Mouse (Mus musculus) large intestine, adult 2 months (tissue): Measurements from ENCODE around the gene Cmah. TPM values are rescaled to one million over a fixed set of nuclear protein-coding genes. Genes with fewer than 3 reads are reported as not detected.
A peak's percentile ranks its signal among the peaks of the same experiment; 100 is the strongest.

Source experiments
- DNase-seq: peaks from one replicate; pipeline ENCODE4 v3.0.0-alpha.2; 2012; ENCODE audit warnings: low read depth, low spot score
- WGBS: fragments of 180-500 bp; shearing (Covaris S2); methylation state at CpG from one replicate; pipeline ENCODE4 v1.1.7; 2018; 5-methylcytosine and 5-hydroxymethylcytosine counted together
- polyA plus RNA-seq: library from polyadenylated mRNA; depleted of rRNA; stranded (reverse); fragments of >200 nt; gene quantifications from 2 replicates; pipeline ENCODE4 v1.2.3, GENCODE M21; 2012; rRNA removed

Cmah gene
- polyA plus RNA-seq: 1.1 and 2.8 TPM in 2 replicates

DNA sequence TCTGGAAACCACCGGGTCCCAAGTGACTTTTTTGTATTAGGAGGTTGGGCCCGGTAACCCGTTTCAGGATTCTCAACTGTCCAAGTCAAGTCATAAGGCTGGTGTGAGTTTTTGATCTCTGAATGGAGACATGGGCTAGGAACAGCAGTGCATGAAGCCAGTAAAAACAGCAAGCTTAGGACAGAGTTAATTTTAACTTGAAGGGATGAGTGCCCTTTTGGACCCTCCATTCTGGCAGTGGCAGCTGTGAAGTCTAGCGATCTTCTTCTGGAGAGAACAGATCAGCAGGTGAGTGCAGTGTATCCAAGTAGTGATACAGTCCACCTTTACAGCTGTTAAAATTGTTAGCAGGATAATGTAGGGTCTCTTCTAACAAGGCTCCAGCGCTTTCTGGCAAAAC lies at the start of gene Cmah:
TSS of gene Cmah (plus strand) at position 204 of the 400 bp plus-strand sequence.
- DNase-seq: no peak
- WGBS: 34% methylated on average over 5 of the region's 5 CpGs

DNA sequence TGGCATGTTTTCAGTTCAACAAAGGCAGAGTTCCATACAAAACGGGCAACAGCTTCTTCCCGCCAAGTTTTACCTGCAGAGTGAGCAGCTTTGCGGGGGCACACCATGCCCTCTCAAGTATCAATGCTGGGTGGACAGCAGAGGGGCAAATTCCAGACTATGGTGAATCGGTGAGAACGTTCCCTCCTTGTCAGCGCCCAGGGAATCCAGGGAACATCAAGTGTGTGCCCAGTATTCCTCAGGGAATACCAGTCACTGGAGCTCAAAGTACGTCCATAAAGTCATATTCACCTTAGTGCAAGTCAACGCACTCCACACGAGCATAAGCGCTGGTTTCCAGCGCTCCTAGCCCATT lies 47.8 kb upstream of the Cmah start:
- 34% methylated on average over 11 of the region's 11 CpGs for WGBS
- DNase-seq: no peak

DNA sequence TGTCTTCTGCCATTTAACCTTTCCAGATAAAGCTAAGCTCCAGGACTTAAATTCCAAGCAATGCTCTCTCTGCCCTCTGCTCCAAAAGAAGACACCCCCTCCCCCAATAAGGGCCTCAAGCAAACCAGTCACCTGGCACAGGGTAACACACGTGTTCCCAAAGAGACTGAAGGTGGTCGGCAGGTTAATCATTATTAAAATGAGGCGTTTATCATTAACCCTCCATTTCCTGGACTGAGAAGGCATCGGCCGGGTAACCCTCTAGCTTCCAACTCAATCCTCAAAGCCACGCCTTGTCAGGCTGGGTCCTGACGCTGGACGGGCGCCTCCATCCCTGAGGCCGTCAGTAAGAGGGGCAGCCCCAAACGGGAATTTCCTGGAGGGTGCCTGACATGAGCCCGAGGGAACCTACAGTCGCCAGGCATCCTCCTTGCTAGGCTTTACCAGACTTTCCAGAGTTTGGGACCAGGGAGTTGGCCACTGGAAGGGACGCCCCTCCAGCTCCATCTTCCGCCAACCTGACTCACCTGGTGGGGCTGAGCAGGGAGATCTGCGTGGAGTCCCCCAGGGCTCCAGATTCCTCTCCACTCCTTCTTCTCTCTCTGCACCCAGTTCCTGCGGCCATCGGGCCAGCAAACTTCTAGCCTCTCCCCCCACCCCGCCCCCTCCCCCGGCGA lies 47.3 kb upstream of the Cmah start:
- 5% methylated on average over 20 of the region's 21 CpGs for WGBS
- no peak for DNase-seq

DNA sequence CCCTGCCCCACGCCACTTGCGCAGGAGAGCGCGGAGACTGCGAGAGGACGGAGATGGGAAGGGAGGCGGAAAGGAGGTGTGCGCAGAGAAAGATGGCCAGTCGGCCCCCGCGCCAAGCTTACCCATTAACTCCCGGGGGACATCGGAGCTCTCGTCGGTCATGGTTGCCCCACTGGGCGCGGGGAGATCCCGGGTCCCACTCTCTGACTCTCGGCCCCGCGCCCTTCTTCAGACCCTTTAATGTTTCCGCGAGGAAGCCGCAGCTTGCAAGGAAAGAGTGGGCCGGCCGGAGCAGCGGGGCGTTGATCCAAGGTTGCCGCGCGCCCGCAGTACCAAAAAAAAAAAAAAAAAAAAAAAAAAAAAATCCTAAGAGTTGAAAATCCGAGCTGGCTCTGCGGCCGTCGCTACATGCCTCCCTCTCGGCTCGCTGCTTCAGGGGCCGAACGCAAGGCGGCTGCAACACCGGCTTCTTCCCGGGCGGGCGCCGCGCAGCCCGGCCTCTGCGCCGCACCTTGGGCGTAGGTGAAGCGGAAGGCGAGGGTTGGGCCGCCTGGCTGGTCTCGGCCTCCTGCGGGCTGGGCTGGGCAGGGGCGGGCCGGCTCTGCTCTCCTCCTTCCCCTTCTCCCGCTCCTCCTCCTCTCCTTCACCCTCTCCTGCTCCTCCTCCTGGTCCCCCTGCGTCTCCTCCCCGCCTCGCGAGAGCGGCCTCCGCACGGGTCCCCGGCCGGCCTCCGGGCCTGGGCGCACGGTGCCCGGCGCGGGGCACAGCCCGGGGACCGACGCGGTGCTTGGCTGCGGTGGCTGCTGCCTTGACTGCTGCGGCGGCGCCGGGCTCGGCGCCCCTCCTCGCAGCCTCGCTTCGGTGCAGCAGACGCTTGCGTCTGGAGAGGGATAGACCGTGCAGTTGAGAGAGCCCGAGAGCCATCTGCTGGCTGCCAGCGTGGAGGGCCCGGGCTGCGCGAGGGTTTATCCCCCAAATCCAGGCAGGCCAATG lies 46.5 kb upstream of the Cmah start, which contains the start of gene Carmil1:
TSS of gene Carmil1 (minus strand) at position 357 of the 993 bp plus-strand sequence.
- under 1% methylated on average over 95 of the region's 96 CpGs for WGBS
- no peak for DNase-seq

DNA sequence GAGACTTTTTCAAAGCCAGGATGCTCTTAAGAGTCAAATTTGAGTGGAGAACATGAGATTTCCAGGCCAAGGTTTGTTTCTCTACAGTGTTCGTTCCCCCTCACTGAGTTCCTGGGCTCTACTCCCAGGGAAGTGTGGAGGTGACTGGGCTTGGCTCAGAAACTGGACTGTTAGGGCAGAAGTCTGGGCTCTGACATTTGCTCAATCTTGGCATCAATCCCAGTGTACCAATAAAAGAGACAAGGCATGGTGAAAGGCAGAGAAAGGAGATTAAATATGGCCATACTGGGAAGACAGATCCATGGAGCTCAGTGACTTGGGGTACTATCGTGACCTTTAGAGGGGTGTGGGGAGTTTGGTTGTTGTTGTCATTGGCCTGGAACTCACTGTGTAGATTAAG lies 39.8 kb upstream of the Cmah start:
- no peak for DNase-seq
- 31% methylated on average over 2 of the region's 2 CpGs for WGBS

DNA sequence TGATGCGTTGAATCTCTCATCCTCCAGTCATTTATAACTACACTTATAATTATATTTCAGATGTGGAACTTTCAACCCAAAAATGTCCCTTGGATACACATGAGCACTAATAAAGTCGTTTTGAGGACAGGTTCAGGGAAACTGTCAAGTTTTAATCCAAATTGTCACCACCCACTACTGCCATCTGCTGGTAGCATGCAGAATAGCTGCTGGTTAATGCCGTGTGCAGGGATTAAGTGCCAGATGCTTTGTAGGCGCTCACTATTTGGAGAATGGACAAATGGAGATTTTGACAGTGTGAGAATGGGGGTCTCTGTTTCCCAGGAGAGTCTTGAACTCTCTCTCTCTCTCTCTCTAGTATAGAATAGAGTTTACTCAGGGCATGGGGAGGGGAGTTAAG lies 30.0 kb upstream of the Cmah start:
- WGBS: 15% methylated on average over 4 of the region's 4 CpGs
- no peak for DNase-seq

DNA sequence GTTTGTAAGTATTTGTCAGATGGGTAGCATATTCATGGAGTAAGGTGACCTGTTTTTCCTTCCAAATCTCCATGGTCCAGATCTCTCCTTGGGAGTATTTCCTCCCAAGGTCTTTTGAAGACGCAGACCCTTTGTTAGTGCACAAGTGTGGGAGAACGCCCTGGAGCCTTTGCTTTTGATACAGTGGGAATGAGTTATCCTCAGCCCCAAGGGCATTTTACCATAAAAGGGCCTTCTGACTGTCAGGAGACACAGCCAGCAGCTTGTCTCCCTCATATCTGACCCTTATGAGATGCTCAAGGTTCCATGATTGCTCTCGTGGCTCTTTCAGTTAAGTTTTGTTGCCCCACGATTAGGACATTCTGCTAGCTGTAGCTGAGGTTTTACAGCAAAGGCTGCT lies 21.7 kb upstream of the Cmah start:
- no peak for DNase-seq
- WGBS: 77% methylated on average over 4 of the region's 4 CpGs

DNA sequence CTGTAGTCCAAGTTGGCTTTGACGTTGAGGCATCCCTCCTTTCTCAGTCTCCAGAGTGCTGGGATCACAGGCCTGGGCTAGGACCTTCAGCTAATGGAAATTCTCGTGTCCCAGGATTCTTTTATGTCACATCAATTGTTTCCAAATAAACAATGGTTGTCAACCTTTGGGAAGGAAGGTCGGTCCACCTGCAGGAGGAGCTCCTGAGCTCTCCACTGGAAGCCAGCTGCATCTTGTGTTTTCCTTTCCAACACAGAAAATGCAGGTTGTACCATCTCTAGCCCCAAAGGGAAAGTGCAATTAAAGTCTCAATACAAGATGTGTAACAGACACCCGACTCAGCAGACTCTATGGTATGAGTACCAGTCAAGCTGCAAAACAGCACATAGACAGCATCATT lies 21.0 kb upstream of the Cmah start:
- WGBS: 43% methylated on average over 4 of the region's 4 CpGs
- no peak for DNase-seq

DNA sequence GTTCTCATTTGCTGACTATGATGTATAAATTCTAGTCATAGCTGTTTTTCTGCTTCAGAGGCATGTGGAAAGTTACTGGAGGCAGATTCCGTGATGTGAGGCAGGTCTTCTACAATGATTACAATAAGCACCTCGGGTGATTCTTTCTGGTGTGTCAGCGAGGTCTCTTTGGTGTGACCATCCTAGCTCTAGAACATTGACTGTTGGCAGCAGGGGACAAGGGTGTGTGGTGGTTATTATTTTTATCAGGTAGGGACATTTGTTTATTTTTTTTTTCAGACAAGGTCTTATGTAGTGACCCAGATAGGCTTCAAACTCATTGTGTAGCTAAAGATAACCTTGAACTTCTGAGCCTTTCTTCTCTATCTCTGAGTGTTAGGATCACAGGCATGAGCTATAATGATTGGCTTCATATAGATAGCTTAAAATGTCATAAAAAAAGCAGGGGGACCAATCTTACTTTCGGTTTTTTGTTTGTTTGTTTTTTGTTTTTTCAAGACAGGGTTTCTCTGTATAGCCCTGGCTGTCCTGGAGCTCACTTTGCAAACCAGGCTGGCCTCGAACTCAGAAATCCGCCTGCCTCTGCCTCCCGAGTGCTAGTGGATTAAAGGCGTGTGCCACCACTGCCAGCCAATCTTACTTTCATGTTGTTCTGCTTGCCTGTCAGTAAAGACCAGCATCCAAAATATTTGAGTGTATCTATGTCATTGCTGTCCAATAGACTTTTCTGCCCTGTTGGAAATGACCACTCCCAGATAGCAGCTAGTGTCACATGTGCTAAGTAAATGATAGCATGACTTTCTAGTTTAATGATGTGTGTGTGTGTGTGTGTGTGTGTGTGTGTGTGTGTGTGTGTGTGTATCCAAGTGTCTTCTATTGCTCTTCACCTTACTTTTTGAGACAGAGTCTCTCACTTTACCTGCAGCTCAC lies 15.9 kb upstream of the Cmah start:
- WGBS: 84% methylated on average over 8 of the region's 8 CpGs
- DNase-seq: no peak

DNA sequence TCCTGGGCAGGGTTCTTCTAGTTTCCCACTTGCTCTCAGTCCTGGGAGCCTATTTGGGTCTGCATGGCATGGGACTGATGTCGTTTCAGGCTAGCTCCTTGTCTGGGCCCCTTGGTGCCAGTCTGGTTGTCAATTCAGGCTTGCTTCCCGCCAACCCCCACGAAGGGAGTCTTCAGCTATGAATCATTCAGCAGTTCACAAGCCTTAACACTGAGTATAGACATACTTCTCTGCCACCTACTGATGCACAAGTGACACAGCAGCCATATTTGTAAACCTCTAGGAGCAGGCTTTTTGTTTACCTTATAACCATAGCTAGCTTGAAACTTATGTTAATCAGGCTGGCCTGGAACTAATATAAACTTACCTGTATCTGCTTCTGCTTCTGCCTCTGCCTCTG lies 10.6 kb upstream of the Cmah start:
- WGBS: 63% methylated on average over 3 of the region's 3 CpGs
- no peak for DNase-seq

DNA sequence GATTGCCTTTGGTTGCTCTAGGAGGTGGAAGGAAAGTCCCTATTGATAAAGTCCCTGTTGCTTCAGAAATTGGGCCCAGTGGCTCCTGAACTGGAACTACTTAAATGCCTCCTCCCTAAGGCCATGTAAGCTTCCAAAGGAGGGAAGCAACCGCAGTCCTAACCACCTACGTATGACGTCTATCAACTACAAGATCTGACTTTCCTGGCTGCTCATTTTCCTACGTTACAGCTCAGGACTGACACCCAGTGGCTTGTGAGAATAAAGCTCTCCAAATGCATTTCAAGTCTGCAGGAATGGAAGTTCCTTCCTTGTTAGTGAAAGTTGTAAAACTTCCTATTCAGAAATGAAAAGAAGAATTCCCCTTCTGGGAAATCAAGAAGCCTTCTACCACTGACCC lies 8.6 kb upstream of the Cmah start:
- peak; percentile 40 for DNase-seq
- 5% methylated on average over 4 of the region's 4 CpGs for WGBS

DNA sequence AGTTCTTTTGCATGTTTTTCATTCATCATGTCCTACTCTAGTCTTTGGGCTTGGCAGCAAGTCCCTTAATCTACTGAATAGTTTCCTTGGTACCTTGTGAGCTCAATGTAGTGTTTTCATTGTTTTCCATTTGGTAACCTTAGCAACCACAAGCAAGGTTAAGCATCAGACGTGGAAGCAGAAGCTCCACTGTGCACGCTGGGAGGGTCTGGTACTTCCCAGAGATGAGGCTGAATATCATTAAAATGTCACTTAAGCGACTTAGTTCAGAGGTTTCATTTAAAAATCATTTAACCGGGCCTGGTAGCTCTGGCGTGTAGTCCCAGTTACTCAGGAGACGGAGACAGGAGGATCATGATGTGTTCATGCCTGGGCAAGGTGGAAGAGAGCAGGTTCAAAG lies 5.9 kb upstream of the Cmah start:
- 74% methylated on average over 6 of the region's 6 CpGs for WGBS
- DNase-seq: no peak

DNA sequence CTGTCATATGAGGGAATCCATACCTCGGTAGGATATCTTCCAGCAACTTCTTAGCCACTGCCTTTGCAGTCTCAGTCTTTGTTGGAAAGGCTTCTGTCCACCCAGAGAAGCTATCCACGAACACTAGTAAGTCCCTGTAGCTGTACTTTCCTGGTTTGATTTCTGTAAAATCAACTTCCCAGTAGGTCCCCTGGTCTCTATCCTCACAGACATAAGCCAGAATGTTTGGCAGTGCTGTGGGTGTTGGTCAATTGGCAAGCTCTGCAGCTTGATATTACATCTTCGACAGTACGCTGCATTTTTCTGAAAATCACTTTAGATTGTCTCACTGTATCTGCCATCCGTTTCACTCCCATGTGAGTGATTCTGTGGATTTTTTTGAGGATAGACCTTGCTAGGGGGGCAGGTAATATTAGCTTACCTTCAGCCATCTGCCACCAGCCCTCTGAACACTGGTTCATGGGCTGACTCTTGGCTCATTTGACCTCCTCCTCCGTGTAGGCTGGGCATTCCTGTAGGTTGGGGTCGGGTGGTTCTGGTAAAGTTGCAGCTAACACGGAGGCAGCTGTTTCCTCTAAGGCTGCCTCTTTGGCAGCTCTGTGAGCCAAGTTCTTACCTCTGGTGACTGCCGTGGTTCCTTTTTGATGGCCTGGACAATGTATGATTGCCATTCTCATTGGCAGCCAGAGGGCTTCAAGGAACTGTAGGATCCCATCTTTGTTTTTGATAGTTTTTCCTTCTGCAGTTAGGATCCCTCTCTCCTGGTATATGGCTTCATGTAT lies 1.0 kb downstream of the Cmah start:
- 77% methylated on average over 9 of the region's 9 CpGs for WGBS
- DNase-seq: no peak

DNA sequence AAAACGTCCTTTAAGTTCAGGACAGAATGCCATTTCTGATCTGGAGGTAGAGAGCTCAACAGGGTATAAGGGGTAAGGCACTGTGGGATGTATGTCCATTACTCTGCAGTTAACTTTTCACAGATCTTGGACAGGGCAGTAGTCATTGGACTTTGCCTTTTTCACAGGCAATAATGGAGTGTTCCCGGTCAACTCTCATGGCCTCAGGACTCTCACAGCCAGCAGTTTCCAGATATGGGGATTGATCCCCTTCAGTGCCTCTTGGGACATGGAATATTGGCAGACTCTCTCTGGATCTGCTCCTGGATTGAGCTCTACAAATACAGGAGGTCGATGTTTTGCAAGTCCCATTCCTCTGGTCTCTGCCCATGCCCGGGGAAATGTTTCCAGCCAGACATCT lies 2.9 kb downstream of the Cmah start:
- WGBS: 66% methylated on average over 4 of the region's 4 CpGs
- no peak for DNase-seq

DNA sequence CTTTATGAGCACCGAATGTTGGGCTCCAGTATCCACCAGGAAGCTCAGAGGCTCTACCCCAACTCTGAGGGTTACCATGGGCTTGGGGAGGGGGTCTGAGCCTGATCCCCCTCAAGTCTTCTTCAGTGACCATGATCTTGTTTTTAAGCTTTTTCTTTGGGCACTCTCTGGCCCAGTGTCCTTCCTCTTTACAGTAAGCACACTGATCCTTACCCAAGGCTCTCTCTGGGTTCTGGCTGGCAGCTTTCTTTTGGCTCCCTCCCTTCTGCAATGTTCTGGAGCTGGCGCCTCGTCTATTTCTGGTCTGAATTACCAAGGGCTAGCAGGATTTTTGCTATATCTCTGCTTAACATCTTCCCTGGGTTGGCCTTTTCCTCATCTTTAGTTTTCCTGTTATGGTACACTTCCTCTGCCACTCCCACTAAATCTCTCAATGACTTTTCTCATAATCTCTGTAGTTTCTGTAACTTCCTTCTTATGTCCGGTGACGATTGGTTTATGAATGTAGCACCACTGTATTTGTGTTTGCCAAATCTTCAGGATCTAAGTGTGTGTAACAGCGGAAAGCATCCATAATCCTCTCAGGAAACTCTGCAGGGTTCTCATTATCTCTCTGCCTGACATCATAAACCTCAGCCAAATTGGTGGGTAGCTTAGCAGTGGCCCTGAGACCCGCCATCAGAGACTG lies 3.8 kb downstream of the Cmah start:
- 72% methylated on average over 7 of the region's 7 CpGs for WGBS
- DNase-seq: no peak

DNA sequence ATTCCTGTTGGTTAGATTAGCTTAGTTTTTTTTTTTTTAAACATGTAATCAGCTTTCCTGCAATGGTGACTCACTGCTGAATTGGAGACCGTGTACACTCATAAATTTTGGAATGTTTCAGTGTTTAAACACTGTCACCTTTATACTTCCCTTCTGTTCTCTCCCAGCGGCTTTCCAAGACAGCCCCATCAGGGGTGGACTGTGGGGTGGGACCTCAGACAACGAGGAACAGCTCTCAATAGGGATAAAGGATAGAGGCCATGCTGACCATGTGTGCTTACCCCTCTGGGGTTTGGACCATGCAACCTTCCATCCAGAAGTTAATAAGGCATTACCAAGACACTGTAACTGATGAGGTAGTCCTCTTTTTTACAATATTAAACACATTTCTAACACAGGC lies 5.3 kb downstream of the Cmah start:
- DNase-seq: no peak
- WGBS: 8% methylated on average over 3 of the region's 3 CpGs

DNA sequence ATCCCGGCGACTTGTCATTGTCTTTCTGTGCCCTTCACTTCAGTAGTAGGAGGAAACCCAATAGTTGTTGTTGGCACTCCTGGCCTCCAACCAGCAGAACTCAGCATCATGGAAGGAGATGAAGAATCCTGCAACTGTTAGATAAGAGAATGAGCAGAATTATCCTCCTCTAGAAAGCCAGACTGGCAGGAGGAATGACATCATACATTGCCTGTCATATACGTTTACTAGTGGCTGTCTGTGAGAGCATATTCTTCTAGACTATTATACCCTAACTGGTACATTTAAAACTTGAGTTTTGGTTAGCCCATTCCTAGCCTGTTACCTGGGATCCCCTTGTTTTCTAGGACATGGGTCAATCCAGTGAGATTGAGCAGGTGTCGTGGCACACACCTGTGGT lies 9.6 kb downstream of the Cmah start:
- 77% methylated on average over 4 of the region's 4 CpGs for WGBS
- no peak for DNase-seq

DNA sequence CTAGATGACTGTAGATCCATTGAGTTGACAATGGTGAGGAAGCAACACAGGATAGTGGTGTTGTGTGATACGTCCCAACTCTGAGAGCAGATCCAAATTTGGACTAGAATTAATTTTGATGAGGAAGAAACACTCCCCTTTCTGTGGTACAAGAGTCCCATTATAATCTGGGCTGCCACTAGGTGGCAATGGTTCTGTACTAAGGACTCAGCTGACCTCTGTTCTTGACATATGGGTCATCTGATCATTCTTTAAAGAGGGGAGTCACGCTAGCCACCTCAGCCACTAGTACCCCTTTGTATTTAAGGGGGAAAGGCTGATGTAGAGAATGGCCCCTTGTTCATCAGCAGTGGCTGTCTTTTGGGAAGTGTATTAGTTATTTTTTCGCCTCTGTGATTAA lies 10.7 kb downstream of the Cmah start:
- 43% methylated on average over 3 of the region's 3 CpGs for WGBS
- no peak for DNase-seq
